In the genomic region with DNA sequence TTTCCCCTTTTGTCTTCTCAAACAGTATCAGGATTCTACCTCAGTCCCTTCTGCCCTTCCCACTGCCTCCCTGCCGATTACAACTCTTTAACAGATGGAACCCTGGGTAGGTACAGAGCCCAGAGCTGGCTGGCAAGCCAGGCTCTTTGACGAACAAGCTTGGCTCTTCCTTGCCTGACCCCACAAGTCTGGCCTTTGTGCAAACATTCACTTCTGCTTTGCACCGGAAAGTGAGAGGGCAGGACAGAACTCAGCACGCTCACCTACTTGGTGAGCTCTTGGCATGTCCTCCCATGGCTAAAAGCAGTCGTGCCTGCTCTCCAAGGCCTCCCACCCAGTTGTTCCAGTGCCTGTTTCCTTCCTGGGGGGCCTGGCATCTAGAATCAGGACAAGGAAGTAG, we compare ENCODE assay signal across 7 mouse cellular contexts.
"Had no signal": no experiment of that assay in that cellular context is flagged by ENCODE, and none has a peak within 500 bp of the region (broad histone marks: within the 10 kb centered on the region; RNA-seq: fewer than 3 reads in every experiment).

No protein-coding gene starts in this region.

- H3K4me2 ChIP-seq: limb, embryonic 13.5 days; neural tube, embryonic 15.5 days had no signal

- H3K9me3 ChIP-seq: limb, embryonic 13.5 days; midbrain, embryonic 10.5 days; neural tube, embryonic 15.5 days had no signal

- H3K4me3 ChIP-seq: layer of hippocampus, adult 2 months; limb, embryonic 13.5 days; midbrain, embryonic 10.5 days; myocyte; neural tube, embryonic 15.5 days had no signal

- H3K27me3 ChIP-seq: neural tube, embryonic 15.5 days had no signal

- H3K36me3 ChIP-seq: limb, embryonic 13.5 days; midbrain, embryonic 10.5 days had no signal

- H3K27ac ChIP-seq: layer of hippocampus, adult 2 months; limb, embryonic 13.5 days; liver, embryonic 14.5 days; midbrain, embryonic 10.5 days; neural tube, embryonic 15.5 days; stomach, postnatal 0 days had no signal

- H3K9ac ChIP-seq: limb, embryonic 13.5 days; liver, embryonic 14.5 days; neural tube, embryonic 15.5 days had no signal
